Mouse (Mus musculus) central nervous system, embryonic 14 days (tissue): ENCODE data around the gene Gm9. TPM values are rescaled to one million over a fixed set of nuclear protein-coding genes. Genes with fewer than 3 reads are reported as not detected.

Experiments used
- polyA plus RNA-seq: library from polyadenylated mRNA; depleted of rRNA; stranded (reverse); fragments of >200 nt; gene quantifications from 2 replicates; pipeline ENCODE4 v1.2.3, GENCODE M21; 2012; rRNA removed

Gm9 gene
- polyA plus RNA-seq: not detected in 2 replicates

GRCm38 (mm10) chrX:37210941-37211340, at the start of gene Gm9:
Gene Gm9, minus strand, starts transcription at chrX:37211041.

GRCm38 (mm10) chrX:37249619-37250018, 38.8 kb upstream of the Gm9 start, which contains the start of gene Rhox3a:
Gene Rhox3a, plus strand, starts transcription at chrX:37249919.

GRCm38 (mm10) chrX:37244676-37245075, 33.8 kb upstream of the Gm9 start, which contains the start of gene Rhox2a:
Gene Rhox2a, plus strand, starts transcription at chrX:37244976.

GRCm38 (mm10) chrX:37222158-37222557, 11.3 kb upstream of the Gm9 start, which contains the start of gene Rhox1:
Gene Rhox1, minus strand, starts transcription at chrX:37222258.

GRCm38 (mm10) chrX:37191105-37191743, 19.6 kb downstream of the Gm9 start, which contains the start of the genes Ndufa1 and Rnf113a1:
Gene Ndufa1, minus strand, starts transcription at chrX:37191163.
Gene Rnf113a1, plus strand, starts transcription at chrX:37191245.

GRCm38 (mm10) chrX:37168742-37169141, 42.1 kb downstream of the Gm9 start, which contains the start of gene Akap14:
Gene Akap14, minus strand, starts transcription at chrX:37168842.

Other genes starting within 250 kb of the Gm9 start
- gene Sept6, start 219.2 kb downstream of the Gm9 start, polyA plus RNA-seq: 50.7 and 52.5 TPM in 2 replicates
- not detected in 2 replicates for gene Sowahd, start 162.2 kb downstream of the Gm9 start, polyA plus RNA-seq
- gene Rpl39, start 125.6 kb downstream of the Gm9 start, polyA plus RNA-seq: 779 and 800 TPM in 2 replicates
- gene Upf3b, start 100.7 kb downstream of the Gm9 start, polyA plus RNA-seq: 43.8 and 50.5 TPM in 2 replicates
- 9.3 and 9.5 TPM in 2 replicates for gene Nkap, start 84.2 kb downstream of the Gm9 start, polyA plus RNA-seq
- gene Akap14, start 42.2 kb downstream of the Gm9 start, polyA plus RNA-seq: 0.23 and 0.25 TPM in 2 replicates
- gene Ndufa1, start 19.9 kb downstream of the Gm9 start, polyA plus RNA-seq: 320 and 343 TPM in 2 replicates
- 10.2 and 11.0 TPM in 2 replicates for gene Rnf113a1, start 19.8 kb downstream of the Gm9 start, polyA plus RNA-seq
- not detected in 2 replicates for gene Rhox1, start 11.2 kb upstream of the Gm9 start, polyA plus RNA-seq
- 0.10 TPM in 1 of 2 replicates, not detected in the other for gene Rhox2a, start 33.9 kb upstream of the Gm9 start, polyA plus RNA-seq
- not detected in 2 replicates for gene Rhox3a, start 38.9 kb upstream of the Gm9 start, polyA plus RNA-seq
- not detected in 2 replicates for gene Rhox4a, start 54.3 kb upstream of the Gm9 start, polyA plus RNA-seq
- gene Rhox3a2, start 169.0 kb upstream of the Gm9 start, polyA plus RNA-seq: not detected in 2 replicates
- 0.06 and 0.21 TPM in 2 replicates for gene Rhox4a2, start 179.8 kb upstream of the Gm9 start, polyA plus RNA-seq
- not detected in 2 replicates for gene Rhox2b, start 201.0 kb upstream of the Gm9 start, polyA plus RNA-seq
- 0.28 TPM in 1 of 2 replicates, not detected in the other for gene Rhox4b, start 221.5 kb upstream of the Gm9 start, polyA plus RNA-seq
- 0.21 TPM in 1 of 2 replicates, not detected in the other for gene Rhox2c, start 242.6 kb upstream of the Gm9 start, polyA plus RNA-seq
- gene Rhox3c, start 247.5 kb upstream of the Gm9 start, polyA plus RNA-seq: not detected in 2 replicates